Mouse (Mus musculus): ENCODE results near the gene Cox8b. TPM values are rescaled to one million over a fixed set of nuclear protein-coding genes. Genes with fewer than 3 reads are reported as not detected.
"Not testable (repeated sequence)": the region's sequence is repeated elsewhere in the genome, so short reads cannot be mapped to it uniquely, and the experiment has no call there.

Cox8b gene
- polyA plus RNA-seq, 1 experiment from 2014 or later, result 4.8 TPM

- not testable (repeated sequence) for H3K27me3 ChIP-seq (replicated peaks)
Observed at GRCm38 (mm10) chr7:140890636-140891035, 9.6 kb downstream of the Cox8b start.

GRCm38 (mm10) chr7:140882469-140882803 is 17.8 kb downstream of the Cox8b start:
- WGBS, result under 1% methylated on average over 12 of the region's 12 CpGs
- no peaks in the 10 kb centered on the region for H3K9me3 ChIP-seq (replicated peaks)
- peak; percentile 69; the same call in 1 of the 2 replicates for ATAC-seq (ENCODE audit: low FRiP score)
- peak overlapping the region; percentile 74 for H3K4me2 ChIP-seq
- peaks cover 19% of the 10 kb centered on the region for H3K36me3 ChIP-seq
- H3K9ac ChIP-seq (replicated peaks), result peak overlapping the region; percentile 72
- H3K4me1 ChIP-seq, result peaks cover 26% of the 10 kb centered on the region
- no peaks in the 10 kb centered on the region for H3K27me3 ChIP-seq (replicated peaks)
- H3K4me3 ChIP-seq (replicated peaks), result peak overlapping the region; percentile 75
- peak overlapping the region; percentile 90 for H3K27ac ChIP-seq (replicated peaks)

More at GRCm38 (mm10) chr7:140890636-140891035, 9.6 kb downstream of the Cox8b start:
- not testable (repeated sequence) for H3K27ac ChIP-seq (replicated peaks); H3K4me1 ChIP-seq; H3K9ac ChIP-seq (replicated peaks); ATAC-seq (ENCODE audit: low FRiP score); H3K4me2 ChIP-seq; H3K4me3 ChIP-seq (replicated peaks); H3K9me3 ChIP-seq (replicated peaks)
- H3K36me3 ChIP-seq, result peaks cover 79% of the 10 kb centered on the region
- 97% methylated on average over 16 of the region's 16 CpGs for WGBS

- WGBS, result under 1% methylated on average over 59 of the region's 59 CpGs
- Histone ChIP-seq H3K27ac (replicated peaks) (peak within 1 kb of the TSS; percentile 90), H3K27me3 (replicated peaks) (no peaks in the 10 kb centered on the region)
Observed at GRCm38 (mm10) chr7:140881696-140882468, 18.4 kb downstream of the Cox8b start, which contains the start of the genes Psmd13 and Sirt3. Gene Psmd13 (plus strand): TSS chr7:140881968. Gene Sirt3 (minus strand): TSS chr7:140882309.

GRCm38 (mm10) chr7:140880865-140881515 is 19.3 kb downstream of the Cox8b start:
- no peak for ATAC-seq (ENCODE audit: low FRiP score)
- H3K4me3 ChIP-seq (replicated peaks), result peak overlapping the region; percentile 75
- peak overlapping the region; percentile 90 for H3K27ac ChIP-seq (replicated peaks)
- 22% methylated on average over 8 of the region's 8 CpGs for WGBS
- H3K27me3 ChIP-seq (replicated peaks), result no peaks in the 10 kb centered on the region
- H3K4me1 ChIP-seq, result peaks cover 26% of the 10 kb centered on the region
- H3K9me3 ChIP-seq (replicated peaks), result no peaks in the 10 kb centered on the region
- peaks cover 14% of the 10 kb centered on the region for H3K36me3 ChIP-seq
- peak overlapping the region; percentile 72 for H3K9ac ChIP-seq (replicated peaks)
- peak overlapping the region; percentile 74 for H3K4me2 ChIP-seq

More at GRCm38 (mm10) chr7:140881696-140882468, 18.4 kb downstream of the Cox8b start, which contains the start of the genes Psmd13 and Sirt3:
- H3K4me1 ChIP-seq, result peaks cover 26% of the 10 kb centered on the region
- peaks cover 16% of the 10 kb centered on the region for H3K36me3 ChIP-seq
- no peaks in the 10 kb centered on the region for H3K9me3 ChIP-seq (replicated peaks)
- H3K9ac ChIP-seq (replicated peaks), result peak within 1 kb of the TSS; percentile 72
- peak within 1 kb of the TSS; percentile 75 for H3K4me3 ChIP-seq (replicated peaks)
- ATAC-seq (ENCODE audit: low FRiP score), result peak; percentile 96
- peak within 1 kb of the TSS; percentile 74 for H3K4me2 ChIP-seq

- H3K9ac ChIP-seq (replicated peaks), result no peak overlapping the region
Observed at GRCm38 (mm10) chr7:140880419-140880818, 19.8 kb downstream of the Cox8b start.

GRCm38 (mm10) chr7:140879355-140879754 is 20.9 kb downstream of the Cox8b start:
- no peak for ATAC-seq (ENCODE audit: low FRiP score)
- Histone ChIP-seq H3K4me3 (replicated peaks) (no peak overlapping the region), H3K4me2 (no peak overlapping the region), H3K9me3 (replicated peaks) (no peaks in the 10 kb centered on the region), H3K4me1 (peaks cover 26% of the 10 kb centered on the region), H3K9ac (replicated peaks) (no peak overlapping the region), H3K27ac (replicated peaks) (no peak overlapping the region), H3K36me3 (peaks cover 25% of the 10 kb centered on the region), H3K27me3 (replicated peaks) (no peaks in the 10 kb centered on the region)
- 92% methylated on average over 7 of the region's 7 CpGs for whole genome bisulfite sequencing

More at GRCm38 (mm10) chr7:140880419-140880818, 19.8 kb downstream of the Cox8b start:
- H3K36me3 ChIP-seq, result peaks cover 16% of the 10 kb centered on the region; the same call in 1 of the 2 replicates
- H3K9me3 ChIP-seq (replicated peaks), result no peaks in the 10 kb centered on the region
- no peak overlapping the region for H3K27ac ChIP-seq (replicated peaks)
- H3K4me1 ChIP-seq, result peaks cover 26% of the 10 kb centered on the region
- no peaks in the 10 kb centered on the region for H3K27me3 ChIP-seq (replicated peaks)
- 91% methylated on average over 3 of the region's 3 CpGs for WGBS
- peak overlapping the region; percentile 74 for H3K4me2 ChIP-seq
- ATAC-seq (ENCODE audit: low FRiP score), result no peak
- 0 out of 2 replicates have a peak overlapping the region, but pooled peaks have one; percentile 75 for H3K4me3 ChIP-seq (replicated peaks)

- peaks cover 37% of the 10 kb centered on the region for H3K36me3 ChIP-seq
- 84% methylated on average over 6 of the region's 6 CpGs for WGBS
- H3K4me3 ChIP-seq (replicated peaks), result no peak overlapping the region
- H3K4me2 ChIP-seq, result no peak overlapping the region
- no peak overlapping the region for H3K27ac ChIP-seq (replicated peaks)
- H3K27me3 ChIP-seq (replicated peaks), result no peaks in the 10 kb centered on the region
- H3K9me3 ChIP-seq (replicated peaks), result no peaks in the 10 kb centered on the region
- no peak overlapping the region for H3K9ac ChIP-seq (replicated peaks)
- peaks cover 13% of the 10 kb centered on the region for H3K4me1 ChIP-seq
- ATAC-seq (ENCODE audit: low FRiP score), result no peak
Observed at GRCm38 (mm10) chr7:140877364-140877763, 22.9 kb downstream of the Cox8b start.

- Histone ChIP-seq H3K27me3 (replicated peaks) (no peaks in the 10 kb centered on the region), H3K9me3 (replicated peaks) (no peaks in the 10 kb centered on the region), H3K4me2 (no peak overlapping the region), H3K9ac (replicated peaks) (no peak overlapping the region), H3K4me1 (no peaks in the 10 kb centered on the region), H3K36me3 (peaks cover 46% of the 10 kb centered on the region), H3K4me3 (replicated peaks) (no peak overlapping the region), H3K27ac (replicated peaks) (no peak overlapping the region)
- WGBS, result 89% methylated on average over 4 of the region's 4 CpGs
- no peak for ATAC-seq (ENCODE audit: low FRiP score)
Observed at GRCm38 (mm10) chr7:140874224-140874623, 26.0 kb downstream of the Cox8b start.

GRCm38 (mm10) chr7:140864761-140865160 is 35.5 kb downstream of the Cox8b start:
- no peak overlapping the region for H3K9ac ChIP-seq (replicated peaks)
- 91% methylated on average over 12 of the region's 12 CpGs for WGBS
- H3K27me3 ChIP-seq (replicated peaks), result no peaks in the 10 kb centered on the region
- no peak overlapping the region for H3K4me2 ChIP-seq
- no peak overlapping the region for H3K4me3 ChIP-seq (replicated peaks)
- H3K4me1 ChIP-seq, result peaks cover 5% of the 10 kb centered on the region
- no peak for ATAC-seq (ENCODE audit: low FRiP score)
- no peaks in the 10 kb centered on the region for H3K9me3 ChIP-seq (replicated peaks)
- no peak overlapping the region for H3K27ac ChIP-seq (replicated peaks)
- peaks cover 52% of the 10 kb centered on the region for H3K36me3 ChIP-seq

- Histone ChIP-seq H3K27ac (replicated peaks) (no peak overlapping the region), H3K4me3 (replicated peaks) (no peak overlapping the region), H3K9ac (replicated peaks) (no peak overlapping the region), H3K9me3 (replicated peaks) (no peaks in the 10 kb centered on the region), H3K36me3 (peaks cover 56% of the 10 kb centered on the region), H3K4me2 (no peak overlapping the region), H3K4me1 (peaks cover 28% of the 10 kb centered on the region), H3K27me3 (replicated peaks) (no peaks in the 10 kb centered on the region)
- no peak for ATAC-seq (ENCODE audit: low FRiP score)
- 94% methylated on average over 5 of the region's 5 CpGs for WGBS
Observed at GRCm38 (mm10) chr7:140860728-140861127, 39.5 kb downstream of the Cox8b start.

- ATAC-seq (ENCODE audit: low FRiP score), result no peak
- no peak overlapping the region for H3K4me3 ChIP-seq (replicated peaks)
- H3K4me1 ChIP-seq, result peaks cover 35% of the 10 kb centered on the region
- H3K9ac ChIP-seq (replicated peaks), result no peak overlapping the region
- 73% methylated on average over 6 of the region's 6 CpGs for WGBS
- H3K27me3 ChIP-seq (replicated peaks), result no peaks in the 10 kb centered on the region
- H3K4me2 ChIP-seq, result no peak overlapping the region
- peaks cover 56% of the 10 kb centered on the region for H3K36me3 ChIP-seq
- H3K9me3 ChIP-seq (replicated peaks), result no peaks in the 10 kb centered on the region
- no peak overlapping the region for H3K27ac ChIP-seq (replicated peaks)
Observed at GRCm38 (mm10) chr7:140859997-140860396, 40.2 kb downstream of the Cox8b start.

All from neural tube, embryonic 15.5 days (tissue).